Mouse (Mus musculus): Measurements from ENCODE around the gene Rabgap1.
A peak's percentile ranks its signal among the peaks of the same experiment; 100 is the strongest.
"Not testable (repeated sequence)": the region's sequence is repeated elsewhere in the genome, so short reads cannot be mapped to it uniquely, and the experiment has no call there.

Rabgap1 gene

DNA sequence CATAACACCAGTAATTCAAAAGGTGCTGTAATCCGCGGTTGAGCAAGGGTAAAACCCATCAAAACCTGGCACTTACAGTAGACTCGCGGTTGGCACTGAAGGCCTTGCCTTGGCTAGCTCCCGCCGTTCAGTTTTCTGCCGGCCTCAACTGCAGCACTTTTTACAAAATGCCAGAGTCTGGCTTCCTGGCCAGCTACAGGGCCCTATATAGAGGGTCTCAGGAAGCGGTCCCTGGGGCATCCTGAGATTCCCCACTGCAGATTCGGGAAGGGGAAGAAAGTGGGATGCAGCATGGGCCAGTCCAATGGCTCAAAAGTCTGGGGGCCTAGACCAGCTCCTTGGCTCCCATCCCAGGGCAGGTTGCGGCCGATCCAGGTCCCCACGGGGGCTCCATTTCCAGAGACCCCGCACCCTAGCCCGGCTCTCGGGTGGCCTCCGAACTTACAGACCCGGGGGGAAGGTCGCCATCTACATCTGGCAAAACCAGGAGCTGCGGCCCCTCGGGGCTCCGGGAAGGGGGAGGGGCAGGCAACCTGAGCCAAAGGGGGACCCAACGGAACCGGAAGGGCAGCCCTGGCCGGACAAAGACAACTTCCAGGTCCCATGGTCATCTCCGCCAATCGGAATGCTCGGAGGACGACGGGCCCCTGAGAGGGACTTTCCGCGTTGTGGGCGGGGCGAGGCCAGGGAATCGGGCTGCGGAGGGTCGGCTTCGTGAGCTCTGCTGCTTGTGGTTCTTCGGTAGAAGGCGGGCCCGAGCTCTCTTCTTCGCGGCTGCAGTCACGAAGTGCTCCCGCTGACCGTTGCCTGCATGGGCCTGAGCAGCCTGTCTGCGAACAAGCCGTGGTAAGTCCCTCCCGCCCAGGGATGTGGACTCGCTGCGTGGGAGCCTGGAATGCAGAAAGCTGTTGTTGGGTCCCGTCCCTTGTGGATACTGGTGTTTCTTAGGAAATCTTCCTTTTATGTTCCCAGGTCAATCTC lies at the start of gene Rabgap1, which contains the start of the genes Zbtb26 and Zbtb6:
Rabgap1 (plus strand) TSS at position 669 of the 981 bp plus-strand sequence.
Zbtb26 (minus strand) TSS at position 525 of the 981 bp plus-strand sequence.
Zbtb6 (minus strand) TSS at position 561 of the 981 bp plus-strand sequence.
- DNase-seq (ENCODE audit: low spot score): peak; percentile 97

DNA sequence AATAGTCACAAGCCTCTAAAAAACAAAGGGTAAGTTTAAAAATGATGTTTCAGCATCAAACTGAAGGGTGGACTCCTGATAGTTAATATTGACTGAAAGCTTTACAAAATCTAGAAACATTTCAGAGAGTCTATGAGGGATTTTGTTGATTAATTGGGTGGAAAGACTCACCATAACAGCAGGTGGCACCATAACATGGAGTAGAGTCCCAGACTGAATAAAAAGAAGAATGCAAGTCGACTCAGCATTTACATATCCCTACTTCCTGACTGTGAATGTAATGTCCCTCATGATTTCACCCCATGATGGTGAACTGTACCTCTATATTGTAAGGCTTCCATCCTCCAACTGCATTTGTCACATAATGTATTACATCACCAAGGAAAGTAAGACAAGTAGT lies 47.5 kb upstream of the Rabgap1 start:
- DNase-seq (ENCODE audit: low spot score): peak; percentile 55

DNA sequence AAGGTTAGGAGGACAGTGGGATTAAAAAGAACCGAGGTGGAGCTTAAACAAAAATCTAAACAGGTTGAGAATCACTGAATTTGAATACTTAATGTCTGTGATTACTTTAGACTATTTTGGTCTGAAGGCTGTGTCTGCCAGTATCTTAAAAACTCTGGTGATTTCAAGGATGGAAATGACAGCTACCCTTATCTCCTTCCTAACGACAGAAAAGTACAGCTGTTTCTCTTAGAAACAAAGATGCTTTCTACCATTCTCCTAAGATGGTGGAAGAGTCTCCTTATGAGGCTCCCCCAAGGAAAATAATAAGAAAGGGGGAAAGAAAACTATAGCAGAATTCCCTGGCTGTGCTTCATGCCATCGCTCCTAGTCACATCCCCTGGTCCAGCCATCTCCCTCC lies 21.2 kb upstream of the Rabgap1 start:
- DNase-seq (ENCODE audit: low spot score): no peak

DNA sequence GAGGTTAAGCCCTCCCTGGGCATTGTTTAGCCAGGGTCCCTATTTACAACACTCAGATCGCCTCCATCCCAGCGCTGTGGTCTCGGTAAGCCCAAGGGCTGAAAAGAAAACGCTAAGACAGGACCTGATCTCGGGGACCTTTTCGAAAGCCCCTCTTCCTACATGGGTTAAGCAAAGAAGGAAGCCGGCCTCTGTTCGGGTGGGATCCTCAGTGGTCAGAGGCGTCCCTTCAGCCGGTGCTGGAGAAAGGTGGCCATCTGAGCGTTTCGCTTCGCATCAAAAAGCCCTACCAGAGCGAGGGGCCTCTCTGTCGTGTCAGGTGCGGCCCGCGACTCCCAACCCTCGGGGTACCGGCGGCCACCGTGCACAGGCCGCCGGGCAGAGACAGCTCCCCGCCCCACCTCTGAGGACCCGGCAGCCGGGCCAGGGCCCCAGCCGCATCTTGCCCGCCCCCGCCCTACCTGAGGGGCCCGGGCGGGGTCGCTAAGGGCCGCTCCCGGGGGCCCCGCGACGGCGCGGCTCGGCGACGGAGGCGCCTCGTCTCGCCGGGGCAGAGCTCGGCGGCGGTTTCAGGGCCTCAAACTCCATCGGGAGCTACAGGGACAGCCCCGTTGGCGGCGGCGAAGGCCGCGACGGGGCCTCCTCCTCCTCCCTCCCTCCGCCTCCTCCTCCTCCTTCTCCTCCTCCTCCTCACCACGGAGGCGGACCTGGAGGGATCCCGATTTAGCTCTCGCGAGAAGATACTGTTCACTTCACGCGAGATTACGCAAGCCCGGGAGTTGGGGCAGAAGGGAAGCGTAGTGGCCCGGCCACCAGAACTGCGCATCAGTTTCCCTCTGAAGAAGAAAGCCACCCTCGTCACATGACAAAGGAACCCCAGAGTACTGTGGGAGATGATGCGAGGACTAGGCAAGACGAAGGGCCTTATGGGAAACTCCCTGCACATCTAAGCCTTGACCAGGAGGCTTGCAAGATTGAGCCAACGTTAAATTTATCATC lies 20.5 kb upstream of the Rabgap1 start, which contains the start of gene Rc3h2:
Rc3h2 (minus strand) TSS at position 598 of the 999 bp plus-strand sequence.
- peak; percentile 99 for DNase-seq (ENCODE audit: low spot score)

DNA sequence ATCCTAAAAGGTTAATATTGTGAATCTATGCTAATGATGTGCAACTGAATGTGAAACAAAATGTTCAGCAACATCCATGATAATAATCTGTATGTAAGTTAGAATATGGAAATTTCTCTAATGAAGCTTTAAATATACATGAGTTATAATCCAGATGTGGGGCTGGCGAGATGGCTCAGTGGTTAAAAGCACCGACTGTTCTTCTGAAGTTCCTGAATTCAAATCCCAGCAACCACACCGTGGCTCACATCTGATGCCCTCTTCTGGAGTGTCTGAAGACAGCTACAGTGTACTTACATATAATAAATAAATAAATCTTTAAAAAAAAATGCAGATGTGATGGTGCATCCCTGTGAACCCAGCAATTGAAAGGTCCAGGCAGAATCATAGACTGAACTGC lies 19.4 kb upstream of the Rabgap1 start:
- DNase-seq (ENCODE audit: low spot score): peak; percentile 41

DNA sequence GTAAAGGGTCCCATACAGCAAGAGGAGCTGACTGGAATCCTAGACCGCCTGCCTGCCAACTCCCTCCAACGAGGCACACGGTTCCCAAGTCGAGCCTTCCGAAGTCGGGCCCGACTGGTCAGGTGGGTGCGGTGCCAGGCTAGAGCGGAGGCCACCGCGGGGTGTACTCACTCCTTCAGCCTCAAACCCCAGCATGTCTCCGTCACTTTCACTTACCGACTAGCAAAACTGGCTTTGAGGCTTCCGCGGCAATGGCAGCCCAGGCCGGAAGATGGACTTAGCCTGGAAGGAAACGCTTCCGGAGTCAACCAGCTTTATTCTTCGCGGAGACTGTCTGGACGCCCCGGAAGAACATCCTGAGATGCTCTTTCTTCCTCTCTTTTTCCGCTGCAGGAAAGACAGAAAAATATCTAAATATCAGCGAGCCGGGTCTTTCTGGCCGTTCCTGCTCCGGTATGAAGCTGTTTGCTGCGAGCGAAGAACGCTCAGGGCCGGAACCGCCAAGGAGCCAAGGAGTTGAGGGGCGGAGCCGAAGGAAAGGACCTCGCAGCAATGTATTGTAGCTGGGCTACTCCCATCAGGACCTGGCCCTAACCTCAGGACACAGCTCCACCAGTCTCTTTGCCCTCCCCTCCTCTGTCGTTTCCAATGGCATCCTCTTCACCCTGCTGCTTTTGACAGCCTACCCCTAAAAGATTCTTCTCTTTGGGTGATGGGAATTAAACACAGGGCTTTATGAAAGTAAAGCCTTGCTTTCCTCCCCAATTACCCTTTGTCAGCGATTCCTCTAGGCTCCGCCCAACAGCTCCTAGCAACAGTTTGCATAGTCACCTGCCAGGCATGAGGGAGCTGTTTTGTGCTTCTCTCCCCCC lies 12.2 kb upstream of the Rabgap1 start:
- DNase-seq (ENCODE audit: low spot score): peak; percentile 96

DNA sequence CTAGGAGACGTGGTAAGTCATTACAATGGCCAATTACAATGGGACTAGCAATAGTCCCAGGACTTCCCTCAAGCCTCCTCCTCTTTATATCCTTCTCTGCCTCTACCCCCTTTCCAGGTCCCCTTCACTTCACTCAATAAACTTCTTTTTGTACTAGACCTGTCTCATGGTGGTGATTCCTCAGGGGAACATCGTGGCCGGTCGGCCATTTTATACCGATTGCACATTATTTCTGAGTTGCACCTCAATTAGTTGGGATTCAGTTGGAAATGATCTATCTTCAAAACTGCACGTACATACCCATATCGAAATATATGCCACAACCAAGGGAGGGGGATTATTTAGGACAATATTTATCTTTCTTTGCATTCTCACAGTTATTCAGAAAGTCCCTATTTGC lies 11.5 kb upstream of the Rabgap1 start:
- DNase-seq (ENCODE audit: low spot score): peak; percentile 62

DNA sequence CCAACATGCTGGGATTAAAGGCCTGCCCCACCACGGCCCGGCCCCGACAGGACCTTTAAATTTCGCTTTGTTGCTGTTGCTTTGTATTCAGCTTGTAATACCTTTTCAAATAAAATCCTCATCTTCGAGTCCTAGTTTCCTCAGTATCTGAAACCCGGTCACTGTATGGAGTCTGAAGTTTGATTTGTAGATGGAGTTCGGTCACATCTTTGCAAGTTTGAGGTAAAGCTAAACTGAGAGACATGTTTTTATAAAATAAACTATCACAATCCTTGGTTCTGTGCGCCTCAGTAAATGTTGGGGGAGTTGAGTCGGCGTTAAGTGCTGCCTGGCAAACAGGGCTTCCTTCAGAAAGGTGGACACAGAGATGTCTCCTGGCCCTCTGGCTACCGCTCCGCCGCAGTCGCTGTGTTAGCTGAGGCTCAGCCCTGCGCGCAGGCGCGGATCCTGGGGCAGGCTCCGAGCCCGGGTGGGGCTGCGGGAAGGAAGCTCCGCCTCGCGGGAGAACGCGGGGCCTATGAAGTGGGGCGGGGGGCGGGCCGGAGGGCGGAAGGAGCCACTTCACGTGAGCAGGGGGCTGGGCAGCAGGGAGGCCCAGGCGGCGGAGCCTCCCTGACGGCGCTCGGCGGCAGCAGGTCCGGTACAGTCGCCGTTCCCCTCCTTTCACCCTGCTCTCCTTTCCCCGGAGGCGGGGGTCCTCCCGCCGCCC lies 8.7 kb downstream of the Rabgap1 start:
- DNase-seq (ENCODE audit: low spot score): peak; percentile 95

DNA sequence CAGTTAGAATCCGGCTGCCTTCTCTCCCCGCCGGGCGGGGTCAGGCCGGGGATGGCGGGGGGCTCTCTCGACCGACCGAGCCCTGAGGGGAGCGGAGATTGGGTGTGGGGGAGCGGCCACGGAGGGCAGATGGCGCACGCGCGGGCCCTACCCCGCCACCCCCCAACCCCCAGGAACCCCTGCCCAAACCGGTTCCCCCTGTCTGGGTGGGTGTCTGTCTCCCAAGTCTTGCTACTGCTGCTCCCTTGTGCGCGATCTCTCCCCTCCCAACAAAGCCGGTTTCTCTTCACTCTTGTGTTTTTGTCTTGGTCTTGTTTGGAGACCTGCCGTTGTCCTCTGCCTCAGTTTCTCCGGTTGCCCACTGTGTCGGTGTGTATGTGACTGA lies 9.3 kb downstream of the Rabgap1 start:
- DNase-seq (ENCODE audit: low spot score): peak; percentile 45

DNA sequence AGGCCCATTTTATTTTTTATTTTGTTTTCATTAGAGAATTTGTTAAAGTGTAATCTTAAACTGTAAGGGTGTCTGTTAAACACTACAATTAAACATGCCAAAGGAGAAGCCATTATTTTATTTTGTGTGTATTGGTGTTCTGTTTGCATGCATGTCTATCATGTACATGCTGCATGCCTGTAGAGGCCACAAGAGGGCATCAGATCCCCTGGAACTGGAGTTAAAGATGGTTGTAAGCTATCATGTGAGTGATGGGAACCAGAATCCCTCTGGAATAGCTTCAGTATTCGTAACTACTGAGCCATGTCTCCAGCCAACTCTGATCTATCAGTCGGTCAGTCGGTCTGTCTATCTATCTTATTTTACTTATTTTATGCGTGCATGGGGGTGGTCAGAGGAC lies 17.6 kb downstream of the Rabgap1 start:
- DNase-seq (ENCODE audit: low spot score): no peak

DNA sequence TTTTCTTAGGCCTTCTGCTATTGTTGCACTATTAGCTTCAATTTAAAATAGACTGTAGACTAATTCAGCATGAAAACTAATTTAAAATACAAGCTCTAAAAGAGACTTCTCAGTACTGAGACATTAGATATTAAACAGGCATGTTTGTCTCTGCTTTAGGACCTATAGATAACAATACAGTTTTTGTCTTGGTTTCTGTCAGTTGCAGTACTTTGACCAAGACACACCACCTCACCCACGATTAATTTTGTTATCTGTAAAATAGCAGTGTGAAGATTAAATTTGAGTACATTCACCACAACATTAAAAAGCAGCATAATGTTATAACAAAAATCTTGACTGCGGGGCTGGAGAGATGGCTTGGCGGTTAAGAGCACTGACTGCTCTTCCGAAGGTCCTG lies 23.2 kb downstream of the Rabgap1 start:
- DNase-seq (ENCODE audit: low spot score): no peak

DNA sequence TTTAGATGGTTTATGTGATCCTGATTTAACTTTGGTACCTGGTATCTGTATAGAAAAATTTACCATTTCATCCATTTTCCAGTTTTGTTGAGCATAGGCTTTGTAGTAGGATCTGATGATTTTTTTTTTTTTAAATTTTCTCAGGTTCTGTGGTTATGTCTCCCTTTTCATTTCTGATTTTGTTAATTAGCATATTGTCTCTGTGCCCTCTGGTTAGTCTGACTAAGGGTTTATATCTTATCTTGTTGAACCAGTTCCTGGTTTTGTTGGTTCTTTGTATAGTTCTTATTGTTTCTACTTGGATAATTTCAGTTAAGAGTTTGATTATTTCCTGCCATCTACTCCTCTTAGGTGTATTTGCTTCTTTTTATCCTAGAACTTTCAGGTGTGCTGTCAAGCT lies 36.5 kb downstream of the Rabgap1 start:
- DNase-seq (ENCODE audit: low spot score): no peak

DNA sequence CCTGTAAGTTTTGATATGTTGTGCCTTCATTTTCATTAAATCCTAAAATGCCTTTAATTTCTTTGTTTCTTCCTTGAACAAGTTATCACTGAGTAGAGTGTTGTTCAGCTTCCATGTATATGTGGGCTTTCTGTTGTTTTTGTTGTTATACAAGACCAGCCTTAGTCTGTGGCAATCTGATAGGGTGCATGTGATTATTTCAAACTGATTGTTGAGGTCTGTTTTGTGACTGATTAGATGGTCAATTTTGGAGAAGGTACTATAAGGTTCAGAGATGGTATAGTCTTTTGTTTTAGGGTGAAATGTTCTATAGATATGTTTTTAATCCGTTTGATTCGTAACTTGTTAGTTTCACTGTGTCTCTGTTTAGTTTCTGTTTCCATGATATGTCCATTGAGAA lies 37.0 kb downstream of the Rabgap1 start:
- no peak for DNase-seq (ENCODE audit: low spot score)

DNA sequence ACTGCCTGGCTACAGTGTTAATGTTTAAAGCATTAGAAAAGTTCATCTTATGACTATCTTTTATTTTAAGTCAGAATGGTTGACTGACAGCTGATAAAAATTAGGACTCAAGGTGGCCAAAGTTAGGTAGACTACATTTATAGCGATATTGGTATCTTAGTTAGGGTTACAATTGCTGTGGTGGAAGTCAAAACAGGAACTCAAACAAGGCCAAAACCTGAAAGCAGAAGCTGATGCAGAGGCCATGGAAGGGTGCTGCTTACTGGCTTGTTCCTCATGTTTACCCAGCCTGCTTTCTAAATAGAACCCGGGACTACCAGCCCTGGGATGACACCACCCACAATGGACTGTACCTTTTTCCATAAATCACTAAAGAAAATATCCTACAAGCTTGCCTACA lies 41.1 kb downstream of the Rabgap1 start:
- no peak for DNase-seq (ENCODE audit: low spot score)

DNA sequence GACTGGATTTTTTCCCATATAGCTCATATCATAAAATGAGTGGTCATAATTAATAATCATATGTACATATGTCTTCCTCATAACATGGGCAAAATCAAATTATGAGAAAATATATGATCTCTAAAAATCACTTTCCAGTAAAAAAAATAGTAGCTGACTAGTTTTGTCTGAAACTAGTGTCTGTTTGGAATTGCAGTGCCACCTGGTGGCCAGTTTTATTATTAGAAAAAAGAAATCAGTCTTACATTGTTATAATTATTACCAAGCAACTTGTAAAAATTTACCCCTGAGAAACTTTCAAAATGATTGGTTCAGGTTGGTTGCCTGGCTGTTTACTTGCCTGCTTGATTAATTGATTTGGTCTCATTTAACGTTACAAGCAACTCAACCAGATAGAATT lies 42.3 kb downstream of the Rabgap1 start:
- peak; percentile 84 for DNase-seq (ENCODE audit: low spot score)

DNA sequence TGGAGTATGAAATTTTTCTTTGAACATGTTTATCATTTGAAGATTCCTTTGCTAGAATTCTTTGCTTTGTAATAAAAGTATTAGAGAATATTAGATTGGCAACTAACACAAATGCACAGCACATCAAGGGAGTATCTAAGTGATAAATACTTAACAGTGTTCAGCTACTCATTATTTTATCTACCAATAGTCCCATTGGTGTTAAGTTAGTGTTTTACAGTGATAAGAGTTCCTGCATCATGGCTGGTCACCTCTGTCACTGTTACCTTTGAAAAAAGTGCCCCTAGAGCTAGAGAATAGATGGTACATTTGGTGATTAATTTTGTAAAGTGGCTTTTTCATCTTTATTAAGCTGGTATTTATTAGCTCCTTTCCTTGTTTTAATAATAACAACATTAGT lies 43.3 kb downstream of the Rabgap1 start:
- no peak for DNase-seq (ENCODE audit: low spot score)

DNA sequence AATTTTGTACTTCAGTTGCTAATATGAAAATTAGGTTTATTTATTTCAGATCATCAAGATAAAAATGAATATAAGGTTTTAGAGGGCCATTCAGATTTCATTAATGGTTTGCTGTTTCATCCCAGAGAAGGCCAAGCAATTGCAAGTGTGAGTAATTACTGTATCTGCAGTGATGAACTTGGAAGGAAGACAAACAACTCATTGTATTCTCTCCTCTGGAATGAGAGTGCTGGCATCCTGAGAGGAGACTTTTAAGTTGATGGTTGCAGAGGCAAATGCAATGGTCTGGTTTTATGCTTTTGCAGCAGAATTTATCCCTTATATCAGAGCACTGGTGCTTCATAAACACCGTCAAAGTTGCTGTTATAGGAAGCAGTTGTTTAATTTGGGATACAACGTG lies 45.9 kb downstream of the Rabgap1 start:
- DNase-seq (ENCODE audit: low spot score): no peak

DNA sequence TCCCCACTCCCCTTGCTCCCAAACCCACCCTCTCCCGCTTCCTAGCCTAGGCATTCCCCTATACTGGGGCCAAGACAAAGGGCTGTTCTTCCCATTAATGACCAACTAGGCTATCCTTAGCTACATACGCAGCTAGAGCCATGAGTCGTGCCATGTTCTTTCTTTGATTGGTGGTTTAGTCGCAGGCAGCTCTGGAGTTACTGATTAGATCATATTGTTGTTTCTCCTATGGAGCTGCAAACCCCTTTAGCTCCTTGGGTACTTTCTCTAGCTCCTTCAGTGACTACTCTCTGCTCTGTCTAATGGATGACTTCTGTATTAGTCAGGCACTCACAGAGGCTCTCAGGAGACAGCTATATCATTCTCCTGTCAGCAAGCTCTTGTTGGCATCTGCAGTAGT lies 54.2 kb downstream of the Rabgap1 start:
- no peak for DNase-seq (ENCODE audit: low spot score)

DNA sequence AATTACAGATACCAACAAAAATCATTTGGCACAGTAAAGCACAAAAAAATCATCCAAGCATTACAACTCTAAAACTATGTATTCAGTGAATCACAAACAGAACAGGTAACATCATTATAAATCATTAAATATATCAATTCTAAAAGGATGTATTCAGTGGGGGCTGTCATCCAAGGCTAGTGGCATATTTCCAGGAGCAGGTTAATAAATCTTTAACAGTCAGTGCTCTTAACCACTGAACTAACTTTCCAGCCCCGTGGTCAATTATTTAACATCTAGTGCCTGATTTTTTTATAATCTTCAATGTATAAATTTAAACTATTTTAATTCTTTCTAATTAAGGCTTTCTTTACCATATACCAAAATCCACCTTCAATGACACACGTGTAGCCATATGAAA lies 62.8 kb downstream of the Rabgap1 start:
- not testable (repeated sequence) for DNase-seq (ENCODE audit: low spot score)

DNA sequence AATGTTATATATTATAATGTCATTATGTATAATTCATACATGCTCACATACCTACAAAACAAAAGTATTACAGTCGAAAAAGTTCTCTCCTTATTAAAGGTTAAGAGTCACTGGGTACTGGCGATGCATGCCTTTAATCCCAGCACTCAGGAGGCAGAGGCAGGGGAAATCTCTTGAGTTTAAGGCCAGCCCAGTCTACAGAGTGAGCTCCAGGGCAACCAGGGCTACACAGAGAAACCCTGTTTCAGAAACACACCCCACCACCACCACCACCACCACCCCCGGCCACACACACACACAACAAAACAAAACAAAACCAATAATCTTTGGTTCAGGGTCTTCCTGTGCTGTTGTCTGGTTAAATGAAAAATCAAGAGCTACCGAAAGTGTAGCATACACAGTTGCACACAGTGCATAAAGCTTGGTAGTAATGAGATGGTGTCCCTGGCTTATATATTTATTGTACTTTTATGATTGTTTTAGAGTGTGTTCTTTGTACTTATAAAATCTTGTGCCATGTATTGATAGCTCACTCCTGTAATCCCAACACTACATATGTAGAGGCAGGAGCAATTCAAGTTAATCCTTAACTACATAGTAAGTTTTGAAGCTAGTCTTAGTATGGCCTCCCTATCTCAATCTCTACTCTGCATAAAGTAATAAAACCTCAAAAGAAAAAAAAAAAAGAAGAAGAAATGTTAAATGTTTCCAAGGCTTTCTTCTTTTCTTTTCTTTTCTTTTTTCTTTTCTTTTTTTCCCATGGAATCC lies 68.2 kb downstream of the Rabgap1 start:
- no peak for DNase-seq (ENCODE audit: low spot score)
